Mouse (Mus musculus) monocyte, adult 2 months (primary cell): Measurements from ENCODE around the gene Abhd14a.

Experiments used
- DNase-seq, 2 experiments: peaks; one replicate each; pipeline ENCODE4 v3.0.0; 2022; ENCODE audit warnings: low spot score in 2 of 2, low read depth in 1 of 2

Gene Abhd14a

DNA sequence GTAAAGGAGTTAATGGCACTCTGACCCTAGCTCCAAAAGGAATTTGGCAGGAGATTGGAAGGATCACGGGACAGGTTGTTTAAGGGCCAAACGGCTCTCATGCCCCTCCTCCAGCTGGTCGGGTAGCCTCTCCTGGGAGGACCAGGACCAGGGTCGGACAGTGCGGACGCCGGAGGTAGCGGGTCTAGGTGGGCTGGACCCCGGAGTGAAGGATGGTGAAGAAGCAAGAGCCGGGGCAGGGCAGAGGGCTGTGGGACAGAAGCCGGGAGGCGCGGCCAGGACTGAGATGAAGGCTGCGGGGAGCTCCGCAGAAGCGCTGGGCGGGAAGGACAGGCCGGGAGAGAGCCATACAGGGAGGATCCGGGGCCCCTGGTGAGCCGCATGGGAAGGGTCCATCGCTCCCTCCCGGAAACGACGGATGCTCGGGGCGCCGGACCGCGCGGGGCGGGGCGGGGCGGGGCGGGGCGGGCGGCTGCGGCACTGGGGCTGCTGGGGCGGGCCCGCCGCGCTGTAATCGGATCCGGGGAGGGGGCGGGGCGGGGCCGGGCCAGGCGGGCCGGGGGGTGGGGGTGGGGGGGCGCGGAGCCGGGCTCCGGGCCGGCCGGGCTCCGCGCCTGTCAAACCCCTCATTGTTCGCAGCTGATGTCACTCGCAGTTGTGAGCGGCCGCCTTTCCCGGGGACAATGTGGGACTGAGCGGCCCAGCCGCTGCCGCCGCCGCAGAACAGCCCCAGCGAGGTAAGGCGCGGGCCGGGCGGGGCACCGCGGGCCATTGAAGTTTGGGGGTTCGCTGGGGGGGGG is 6.0 kb upstream of the Abhd14a start, which contains the start of gene Pcbp4:
Gene Pcbp4, plus strand, starts transcription at position 21 of the 800 bp plus-strand sequence.
- DNase-seq = no peak

- no peak for DNase-seq
Observed at GRCm38 (mm10) chr9:106452821-106453220, 5.3 kb upstream of the Abhd14a start.

GRCm38 (mm10) chr9:106452351-106452750 is 4.9 kb upstream of the Abhd14a start:
- no peak for DNase-seq

DNA sequence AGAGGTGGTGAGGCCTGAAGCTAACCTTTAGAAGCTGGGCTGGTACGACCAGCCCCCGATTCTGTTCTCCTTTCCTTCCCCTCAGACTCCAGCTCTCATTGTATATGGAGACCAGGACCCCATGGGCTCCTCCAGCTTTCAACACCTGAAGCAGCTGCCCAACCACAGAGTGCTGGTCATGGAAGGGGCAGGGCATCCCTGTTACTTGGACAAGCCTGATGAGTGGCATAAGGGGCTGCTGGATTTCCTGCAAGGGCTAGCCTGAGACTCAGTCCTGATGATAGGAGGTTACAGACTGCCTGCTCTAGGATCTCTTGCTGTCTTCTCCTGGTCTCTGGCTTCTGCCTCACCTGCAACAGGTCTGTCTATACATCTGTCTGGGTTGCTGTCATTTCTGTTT is 4.4 kb upstream of the Abhd14a start:
- no peak for DNase-seq

DNA sequence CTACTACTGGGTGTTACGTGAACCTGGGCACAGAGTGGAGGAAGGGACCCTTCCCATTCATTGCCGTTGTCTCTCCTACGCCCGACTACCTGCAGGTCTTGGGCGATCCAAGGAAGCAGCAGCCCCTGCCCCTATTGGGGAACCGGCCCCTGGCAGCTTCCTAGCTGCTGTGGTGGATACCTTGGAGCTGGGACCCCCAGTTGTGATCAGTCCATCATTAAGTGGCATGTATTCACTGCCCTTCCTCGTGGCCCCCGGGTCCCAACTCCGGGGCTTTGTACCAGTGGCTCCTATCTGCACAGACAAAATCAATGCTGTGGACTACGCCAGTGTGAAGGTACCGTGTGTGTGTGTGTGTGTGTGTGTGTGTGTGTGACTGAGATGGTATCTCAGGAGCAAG is 3.8 kb upstream of the Abhd14a start:
- no peak for DNase-seq

GRCm38 (mm10) chr9:106450661-106451060 is 3.2 kb upstream of the Abhd14a start:
- DNase-seq = no peak

GRCm38 (mm10) chr9:106449947-106450346 is 2.5 kb upstream of the Abhd14a start:
- DNase-seq = no peak

DNA sequence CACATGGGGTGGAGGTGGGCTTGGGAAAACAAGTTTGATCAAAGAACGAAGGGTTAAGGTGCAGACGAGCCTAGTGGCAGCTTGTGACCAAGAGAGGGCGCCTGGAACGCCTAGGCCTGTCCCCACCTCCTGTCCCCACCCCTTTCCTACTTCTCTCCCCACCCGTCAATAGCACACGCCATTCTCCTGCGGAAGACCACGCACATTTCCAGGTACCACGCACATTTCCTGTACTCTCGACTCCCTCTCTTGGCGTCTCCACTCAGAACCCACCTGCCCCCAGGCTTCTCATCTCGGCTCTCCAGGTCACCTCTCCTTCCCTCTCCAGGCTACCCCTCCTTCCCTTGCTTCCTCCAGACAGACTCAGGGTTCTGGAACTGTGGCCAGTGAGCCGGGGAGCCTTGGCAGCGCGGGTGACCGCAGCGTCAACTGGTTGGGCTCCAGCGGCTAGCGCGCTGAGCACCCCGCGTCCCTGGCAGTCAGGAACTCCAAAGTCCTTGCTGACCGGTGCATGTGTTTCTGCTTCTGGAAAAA is 1.1 kb upstream of the Abhd14a start:
- DNase-seq = no peak

DNA sequence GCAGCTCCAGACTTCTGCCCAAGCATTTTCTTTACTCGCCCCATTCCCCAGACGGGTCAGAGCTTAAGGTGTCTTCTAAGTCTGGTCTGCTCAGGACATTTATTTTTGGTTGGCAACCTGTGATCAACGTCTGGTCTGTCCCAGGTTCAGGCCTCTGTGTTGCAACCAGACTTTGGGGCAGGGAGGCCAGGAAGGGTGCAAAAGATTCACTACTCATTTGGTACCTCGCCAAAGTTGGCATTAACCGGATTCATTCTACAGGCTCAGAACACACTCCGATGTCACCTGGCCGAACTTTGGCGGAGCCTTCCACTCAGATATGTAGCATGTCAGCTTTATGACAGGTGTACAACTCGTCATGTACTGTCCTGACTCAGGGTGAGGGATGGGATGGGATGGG is 473 bp upstream of the Abhd14a start:
- no peak for DNase-seq

- no peak for DNase-seq
Observed at GRCm38 (mm10) chr9:106444836-106445235, 2.6 kb downstream of the Abhd14a start.

GRCm38 (mm10) chr9:106442680-106443079 is 4.8 kb downstream of the Abhd14a start:
- DNase-seq = no peak

DNA sequence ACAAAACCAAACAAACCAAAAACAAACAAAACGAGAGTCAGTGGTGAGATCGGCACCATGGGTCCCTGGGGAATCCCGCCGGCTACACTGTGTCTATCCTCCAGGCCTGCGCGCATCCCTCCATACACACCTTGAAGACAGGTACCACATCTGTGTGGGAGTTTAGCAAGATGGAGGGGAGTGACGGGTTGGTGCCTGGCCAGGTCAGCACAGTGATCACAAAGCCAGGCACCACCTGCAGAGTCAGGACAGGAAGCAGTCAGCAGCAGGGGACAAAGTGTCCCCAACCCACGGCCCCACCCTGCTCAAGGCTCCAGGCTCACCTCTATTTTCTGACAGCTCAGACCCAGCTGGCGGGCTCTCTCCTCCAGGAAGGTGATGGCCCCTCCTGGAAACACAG is 10.9 kb downstream of the Abhd14a start:
- DNase-seq = no peak

DNA sequence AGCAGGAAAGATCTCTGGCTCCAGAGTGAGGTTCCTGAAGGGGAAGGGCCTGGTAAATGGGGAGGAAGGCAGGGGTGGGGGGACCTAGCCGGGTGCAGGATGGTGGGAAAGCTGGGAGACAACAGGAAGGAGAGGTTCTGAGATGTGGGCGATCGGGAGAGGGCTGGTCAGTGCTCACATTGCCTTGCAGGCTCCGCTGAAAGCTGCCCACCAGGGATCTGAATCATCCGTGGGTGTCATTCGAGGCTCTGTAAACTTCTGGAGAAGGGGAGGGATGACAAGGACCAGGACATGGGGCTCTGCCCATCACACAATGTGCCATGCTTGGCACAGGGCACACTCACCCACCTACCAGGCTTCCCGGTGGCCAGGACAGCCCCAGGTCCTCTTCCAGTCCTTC is 14.1 kb downstream of the Abhd14a start:
- no peak for DNase-seq

GRCm38 (mm10) chr9:106430015-106430264 is 17.5 kb downstream of the Abhd14a start:
- no peak for DNase-seq

- peak; percentile 83 to 90 for DNase-seq
Observed at GRCm38 (mm10) chr9:106429221-106430014, 18.1 kb downstream of the Abhd14a start, which contains the start of gene Rpl29. Rpl29 (plus strand) TSS chr9:106429454.

DNA sequence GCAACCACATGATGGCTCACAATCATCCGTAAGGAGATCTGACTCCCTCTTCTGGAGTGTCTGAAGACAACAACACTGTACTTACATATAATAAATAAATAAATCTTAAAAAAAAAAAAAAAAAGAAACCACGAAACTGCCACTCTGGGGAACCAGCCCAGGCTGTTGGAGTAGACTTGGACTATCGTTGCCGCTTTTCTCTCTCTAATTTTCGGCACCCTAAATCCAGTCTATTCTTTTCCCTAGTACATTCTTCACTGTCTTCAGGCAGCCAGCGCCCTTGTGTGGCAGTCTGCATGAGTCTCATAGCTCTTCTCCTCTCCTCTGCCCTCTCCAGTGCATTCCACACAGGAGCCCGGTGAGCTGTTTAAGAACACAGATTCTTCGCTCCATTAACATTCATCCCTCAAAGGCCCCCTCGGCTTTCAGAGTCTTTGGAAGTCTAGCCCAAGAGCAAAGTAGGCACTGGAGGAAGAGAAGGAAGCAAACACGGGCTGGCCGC is 18.7 kb downstream of the Abhd14a start:
- DNase-seq = no peak

DNA sequence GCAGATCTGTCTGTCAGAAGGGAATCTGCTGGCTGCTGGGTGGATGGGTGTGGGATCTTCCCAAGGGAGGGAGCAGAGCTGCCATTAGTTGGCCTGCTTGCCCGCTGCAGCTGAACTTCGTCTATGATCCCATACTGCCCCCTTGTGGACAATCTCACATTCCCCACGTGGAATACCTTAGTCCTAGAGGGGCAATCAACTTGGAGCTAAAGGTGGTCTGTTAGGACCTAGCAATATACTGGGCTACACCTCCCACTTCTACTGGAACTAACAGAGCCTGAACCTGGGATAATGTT is 25.7 kb downstream of the Abhd14a start:
- DNase-seq = peak; percentile 42 to 69

DNA sequence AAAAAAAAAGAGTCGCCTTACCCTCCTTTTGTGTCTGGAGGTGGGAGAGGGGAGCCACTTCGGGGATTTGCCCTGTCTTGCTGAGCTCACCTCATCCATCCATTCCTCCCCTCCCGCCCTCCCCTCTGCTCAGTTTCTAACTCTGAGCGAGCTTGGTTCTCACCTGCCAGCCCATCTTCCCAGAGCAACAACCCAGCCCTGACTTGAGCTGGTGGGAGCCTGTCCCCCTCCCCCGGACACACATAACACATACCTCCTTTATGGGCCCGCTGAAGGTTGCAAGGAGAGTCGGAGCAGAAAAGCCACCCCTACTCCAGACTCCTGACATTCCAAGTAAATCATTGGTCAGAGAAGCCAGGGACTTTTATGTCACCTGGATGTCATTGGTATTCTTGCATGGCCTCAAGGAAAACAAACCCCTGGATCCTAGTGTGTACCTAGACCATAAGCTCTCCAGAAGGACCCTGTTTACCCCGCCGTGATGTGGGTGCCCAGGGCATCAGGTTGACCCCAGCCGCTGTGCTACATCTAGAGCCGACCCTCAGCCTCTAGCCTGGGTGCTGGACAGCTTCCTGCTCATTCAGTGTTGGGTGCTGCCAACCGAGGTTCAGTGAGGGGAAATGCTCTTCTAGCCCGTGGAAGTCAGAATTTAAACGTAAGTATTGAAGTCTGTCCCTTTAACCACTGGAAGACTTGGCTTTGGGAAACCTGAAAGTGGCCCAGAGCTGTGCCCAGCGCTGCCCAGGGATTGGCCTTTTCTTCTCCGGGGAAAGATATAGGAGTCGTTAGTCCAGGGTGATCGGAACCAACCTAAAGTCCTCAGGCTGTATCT is 26.2 kb downstream of the Abhd14a start:
- no peak for DNase-seq

DNA sequence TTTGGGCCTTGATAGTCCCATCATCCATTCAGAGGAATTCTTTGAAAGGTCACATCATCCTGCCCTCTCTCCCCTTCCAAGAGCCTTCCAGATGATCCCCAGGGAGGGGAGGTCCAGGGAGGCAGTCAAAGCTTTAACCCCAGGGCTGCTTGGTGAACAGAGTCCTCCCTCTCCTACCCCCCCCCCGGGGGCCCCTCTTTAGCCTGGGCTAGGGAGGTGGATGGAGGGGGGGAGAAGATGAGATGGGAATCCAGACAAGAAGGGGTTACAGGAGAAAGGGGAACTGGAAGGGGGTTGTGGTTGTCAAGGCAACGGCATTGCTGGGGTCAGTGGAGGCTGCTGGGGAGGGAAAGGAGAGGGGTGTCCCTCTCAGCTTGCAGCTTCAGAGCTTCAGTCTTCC is 26.9 kb downstream of the Abhd14a start:
- DNase-seq = no peak

- no peak for DNase-seq
Observed at GRCm38 (mm10) chr9:106417841-106418625, 29.4 kb downstream of the Abhd14a start.

DNA sequence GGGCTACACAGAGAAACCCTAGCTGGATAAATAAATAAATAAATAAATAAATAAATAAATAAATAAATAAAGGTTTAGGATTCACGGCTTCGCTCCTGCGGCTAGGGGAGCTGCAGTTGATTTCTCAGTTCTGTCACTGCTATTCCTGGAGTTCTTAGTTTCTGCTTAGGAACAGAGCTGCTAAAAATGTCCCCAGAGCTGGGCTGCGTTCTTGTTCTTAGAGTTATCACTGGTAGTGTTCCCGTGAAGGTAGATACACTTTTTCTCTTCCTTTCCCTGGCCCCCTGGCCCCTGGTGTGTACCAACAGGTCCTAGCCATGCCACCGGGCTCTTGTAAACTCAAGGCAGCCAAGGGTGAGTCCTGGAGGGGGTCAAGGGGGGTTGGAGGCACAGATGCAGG is 30.7 kb downstream of the Abhd14a start:
- DNase-seq = no peak
